Mouse (Mus musculus) spleen, adult 10 weeks (tissue): ENCODE measurements around the gene Olfr1229. TPM values are rescaled to one million over a fixed set of nuclear protein-coding genes. Genes with fewer than 3 reads are reported as not detected.

Experiments used
- polyA plus RNA-seq: library from polyadenylated mRNA; stranded (reverse); fragments of 350-450 nt; fragmentation: Illumina TruSeq; extraction: RNeasy Lipid Tissue Mini Kit (QIAGEN cat#74804); gene quantifications from one replicate; pipeline ENCODE4 v1.2.3, GENCODE M21; 2015; ENCODE audit warnings: low replicate concordance; ENCODE audit not compliant: insufficient read depth

Gene Olfr1229
- not detected for polyA plus RNA-seq

DNA sequence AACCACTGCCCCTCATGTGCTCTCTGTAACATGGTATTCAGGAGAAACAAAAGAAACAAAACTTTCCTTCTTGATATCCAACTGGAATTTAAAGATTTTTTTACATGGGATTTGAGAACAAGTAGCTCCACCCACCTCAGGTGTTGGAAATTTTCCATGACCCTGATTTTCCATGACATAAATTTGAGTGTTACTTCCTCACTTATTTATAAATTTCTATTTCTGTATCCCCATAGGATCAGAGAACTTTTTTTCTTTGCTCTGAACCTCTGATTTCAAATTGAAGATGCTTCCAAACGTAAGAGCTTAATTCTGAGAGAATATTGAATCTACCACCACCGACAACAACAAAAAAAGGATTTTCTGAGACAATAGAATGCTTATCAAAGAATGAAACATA, at the start of gene Olfr1229:
Gene Olfr1229, minus strand, starts transcription at position 101 of the 400 bp plus-strand sequence.

DNA sequence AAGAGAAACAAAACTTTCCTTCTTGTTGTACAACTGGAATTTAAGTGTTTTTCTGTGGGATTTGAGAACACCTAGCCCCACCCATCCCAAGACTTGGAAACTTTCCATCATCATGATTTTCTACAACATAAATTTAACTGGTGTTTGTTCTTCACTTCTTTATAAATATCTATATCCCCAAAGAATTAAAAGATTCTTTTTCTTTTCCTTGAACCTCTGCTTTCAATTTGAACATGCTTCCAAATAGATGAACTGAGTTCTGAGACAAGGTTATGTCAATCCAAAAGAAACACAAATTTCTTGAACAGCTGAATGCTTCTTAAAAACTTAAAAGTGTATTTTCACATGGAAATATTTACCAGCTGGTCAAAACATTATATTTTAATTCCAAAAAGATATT, 41.8 kb upstream of the Olfr1229 start, which contains the start of gene Olfr1232:
Gene Olfr1232, minus strand, starts transcription at position 101 of the 400 bp plus-strand sequence.

DNA sequence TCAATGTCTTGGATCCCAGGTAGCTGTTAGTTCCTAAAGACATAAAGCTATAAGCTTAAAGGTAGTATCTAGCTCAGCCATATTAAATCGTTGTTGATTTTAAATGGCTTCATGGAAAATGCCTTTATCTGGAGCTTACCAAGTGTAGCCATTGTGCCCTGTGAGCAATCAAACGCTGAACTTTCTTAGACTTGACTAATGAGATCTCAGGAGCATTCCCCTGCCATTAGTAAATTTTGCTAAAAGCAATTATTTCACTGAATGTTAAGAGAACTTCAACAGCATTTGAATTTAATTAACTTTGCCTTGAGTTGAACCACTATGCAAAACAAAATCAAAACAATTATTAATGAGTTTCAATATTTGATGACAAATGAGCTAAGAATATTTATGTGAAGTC, 19.2 kb upstream of the Olfr1229 start, which contains the start of gene Olfr1231:
Gene Olfr1231, minus strand, starts transcription at position 101 of the 400 bp plus-strand sequence.

DNA sequence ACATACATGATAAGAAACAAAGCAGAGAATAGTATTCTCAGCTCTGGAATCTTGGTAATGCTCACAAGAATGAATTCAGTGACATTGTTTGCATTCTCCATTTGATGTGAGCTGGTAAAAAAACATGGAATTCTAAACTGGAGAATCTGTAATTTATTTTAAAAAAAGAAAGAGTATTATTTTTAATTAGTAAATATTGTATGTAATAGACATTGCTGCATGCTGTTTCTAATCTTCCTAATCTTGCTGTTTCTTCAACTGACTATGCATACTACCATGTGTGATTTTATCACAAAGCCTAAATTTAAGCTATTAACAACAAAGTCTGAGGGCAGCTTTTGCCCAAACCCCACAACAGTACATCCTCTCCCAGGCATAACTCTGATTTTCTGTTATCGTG, 9.4 kb upstream of the Olfr1229 start, which contains the start of gene Olfr1230:
Gene Olfr1230, minus strand, starts transcription at position 101 of the 400 bp plus-strand sequence.

DNA sequence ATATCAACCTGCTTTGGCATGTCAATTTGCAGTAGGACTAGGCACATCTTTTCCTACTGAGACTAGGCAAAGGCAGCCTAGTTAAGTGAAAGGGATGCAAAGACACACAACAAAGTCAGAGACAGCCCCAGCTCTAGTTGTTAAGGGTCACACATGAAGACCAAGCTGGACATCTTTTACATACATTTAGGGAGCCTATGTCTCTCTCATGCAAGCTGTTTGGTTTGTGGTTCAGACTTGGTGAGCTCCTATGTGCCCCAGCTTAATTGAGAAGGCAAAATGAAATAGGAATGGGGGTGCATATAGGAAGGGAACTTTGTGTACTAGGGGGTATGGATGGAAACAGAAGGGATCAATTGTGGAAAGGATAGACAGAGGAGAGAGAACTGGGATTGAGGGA, 33.9 kb downstream of the Olfr1229 start, which contains the start of gene Olfr1228:
Gene Olfr1228, minus strand, starts transcription at position 101 of the 400 bp plus-strand sequence.

Other genes with a start within 250 kb of the Olfr1229 start
- gene Olfr1218, start 226.8 kb downstream of the Olfr1229 start, polyA plus RNA-seq = not detected
- gene Olfr1219, start 204.5 kb downstream of the Olfr1229 start, polyA plus RNA-seq = not detected
- gene Olfr1220, start 181.2 kb downstream of the Olfr1229 start, polyA plus RNA-seq = not detected
- gene Olfr1221, start 170.7 kb downstream of the Olfr1229 start, polyA plus RNA-seq = not detected
- gene Olfr1222, start 155.0 kb downstream of the Olfr1229 start, polyA plus RNA-seq = not detected
- gene Olfr1223, start 136.5 kb downstream of the Olfr1229 start, polyA plus RNA-seq = not detected
- gene Olfr1224-ps1, start 123.9 kb downstream of the Olfr1229 start, polyA plus RNA-seq = not detected
- gene Olfr1225, start 113.3 kb downstream of the Olfr1229 start, polyA plus RNA-seq = not detected
- gene Olfr1226, start 88.0 kb downstream of the Olfr1229 start, polyA plus RNA-seq = not detected
- gene Olfr1228, start 34.0 kb downstream of the Olfr1229 start, polyA plus RNA-seq = not detected
- not detected for gene Olfr1230, start 9.3 kb upstream of the Olfr1229 start, polyA plus RNA-seq
- gene Olfr1231, start 19.1 kb upstream of the Olfr1229 start, polyA plus RNA-seq = not detected
- gene Olfr1232, start 41.7 kb upstream of the Olfr1229 start, polyA plus RNA-seq = not detected
- not detected for gene Olfr1233, start 54.4 kb upstream of the Olfr1229 start, polyA plus RNA-seq
- gene Olfr1234, start 76.9 kb upstream of the Olfr1229 start, polyA plus RNA-seq = not detected
- not detected for gene Olfr1238, start 121.7 kb upstream of the Olfr1229 start, polyA plus RNA-seq
- not detected for gene Olfr1239, start 132.4 kb upstream of the Olfr1229 start, polyA plus RNA-seq
- gene Olfr1240, start 155.0 kb upstream of the Olfr1229 start, polyA plus RNA-seq = not detected
- not detected for gene Olfr1241, start 199.1 kb upstream of the Olfr1229 start, polyA plus RNA-seq
- gene Olfr1242, start 210.3 kb upstream of the Olfr1229 start, polyA plus RNA-seq = not detected
- gene Olfr1243, start 243.5 kb upstream of the Olfr1229 start, polyA plus RNA-seq = not detected